Mouse (Mus musculus) layer of hippocampus, postnatal 14 days (tissue): ENCODE data around the gene Tprn. TPM values are rescaled to one million over a fixed set of nuclear protein-coding genes. Genes with fewer than 3 reads are reported as not detected.
A peak's percentile ranks its signal among the peaks of the same experiment; 100 is the strongest.

Experiments used
- DNase-seq, 2 experiments: peaks; one replicate each; pipeline ENCODE4 v3.0.0; 2021 to 2022; ENCODE audit warnings: low spot score in 2 of 2, mixed read lengths in 1 of 2
- long read RNA-seq, 2 experiments: library from polyadenylated mRNA; stranded (forward); transcript quantifications; one replicate each; pipeline ENCODE4 v2.0.0; 2021
- total RNA-seq, 2 experiments: library from RNA; stranded (reverse); gene quantifications; 2 replicates each; pipeline ENCODE4 v1.2.3; 2021

Tprn gene
- 10 to 100 TPM; 21.1 to 23.2 TPM for total RNA-seq
- long read RNA-seq, experiment 1, transcript Tprn-201 (4 exons, 2,787 nt) = major isoform, 15 of 17 reads
- long read RNA-seq, experiment 1, partial matches to known transcripts = 0 of 17 reads
- long read RNA-seq, experiment 1, other reads (novel, unspliced or antisense) = 2 of 17 reads
- long read RNA-seq, experiment 2, transcript Tprn-201 (4 exons, 2,787 nt) = major isoform, 16 of 17 reads
- long read RNA-seq, experiment 2, partial matches to known transcripts = 0 of 17 reads
- long read RNA-seq, experiment 2, other reads (novel, unspliced or antisense) = 1 of 17 reads

- DNase-seq = peak; percentile 86 to 97
Measured at GRCm38 (mm10) chr2:25262291-25262767, at the start of gene Tprn. Tprn (plus strand) TSS chr2:25262618.

GRCm38 (mm10) chr2:25213266-25213865, 49.1 kb upstream of the Tprn start:
- no peak for DNase-seq

- no peak for DNase-seq
Measured at GRCm38 (mm10) chr2:25214444-25214843, 48.0 kb upstream of the Tprn start, which contains the start of gene Stpg3. Stpg3 (minus strand) TSS chr2:25214637.

DNA sequence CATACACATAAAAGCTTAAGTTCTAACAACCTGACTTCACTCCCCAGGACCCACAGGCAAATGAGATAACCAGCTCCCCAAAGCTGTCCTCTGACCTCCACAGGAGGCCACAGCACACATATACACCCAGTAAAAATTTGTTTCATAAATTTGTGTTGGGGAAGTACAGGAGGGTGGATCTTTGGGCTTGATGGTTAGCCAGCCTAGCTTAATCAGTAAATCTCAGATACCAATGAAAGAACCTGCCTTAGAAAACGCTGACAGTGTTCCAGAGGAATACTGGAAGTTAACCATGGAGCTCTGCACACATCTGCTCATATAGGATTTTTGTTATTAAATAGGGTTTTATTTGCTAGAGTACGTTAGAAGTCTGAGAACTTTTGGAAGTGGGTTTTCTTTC, 44.8 kb upstream of the Tprn start:
- no peak for DNase-seq

DNA sequence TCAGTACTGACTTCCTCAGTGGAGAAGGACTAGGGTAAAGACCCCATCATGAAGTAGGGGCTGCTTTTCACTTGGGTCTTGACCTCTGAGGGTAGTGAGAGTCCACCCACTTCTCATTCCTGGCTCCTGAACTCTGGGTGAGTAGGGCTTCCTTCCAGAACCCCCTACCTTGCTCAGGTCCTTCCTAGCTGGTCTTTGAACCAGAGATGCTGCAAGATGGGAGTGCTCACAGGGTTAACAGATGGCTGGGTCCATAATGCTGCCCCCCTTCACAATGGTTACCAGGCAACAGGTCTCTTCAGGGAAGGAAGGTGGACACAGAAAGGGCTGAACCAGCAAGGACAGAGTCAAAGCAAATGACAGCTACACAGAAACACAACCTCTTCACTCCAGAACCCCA, 44.0 kb upstream of the Tprn start, which contains the start of gene Fam166a:
Gene Fam166a (plus strand): TSS at position 301 of the 400 bp plus-strand sequence.
- no peak for DNase-seq

GRCm38 (mm10) chr2:25221331-25221772, 41.1 kb upstream of the Tprn start:
- DNase-seq = no peak

DNA sequence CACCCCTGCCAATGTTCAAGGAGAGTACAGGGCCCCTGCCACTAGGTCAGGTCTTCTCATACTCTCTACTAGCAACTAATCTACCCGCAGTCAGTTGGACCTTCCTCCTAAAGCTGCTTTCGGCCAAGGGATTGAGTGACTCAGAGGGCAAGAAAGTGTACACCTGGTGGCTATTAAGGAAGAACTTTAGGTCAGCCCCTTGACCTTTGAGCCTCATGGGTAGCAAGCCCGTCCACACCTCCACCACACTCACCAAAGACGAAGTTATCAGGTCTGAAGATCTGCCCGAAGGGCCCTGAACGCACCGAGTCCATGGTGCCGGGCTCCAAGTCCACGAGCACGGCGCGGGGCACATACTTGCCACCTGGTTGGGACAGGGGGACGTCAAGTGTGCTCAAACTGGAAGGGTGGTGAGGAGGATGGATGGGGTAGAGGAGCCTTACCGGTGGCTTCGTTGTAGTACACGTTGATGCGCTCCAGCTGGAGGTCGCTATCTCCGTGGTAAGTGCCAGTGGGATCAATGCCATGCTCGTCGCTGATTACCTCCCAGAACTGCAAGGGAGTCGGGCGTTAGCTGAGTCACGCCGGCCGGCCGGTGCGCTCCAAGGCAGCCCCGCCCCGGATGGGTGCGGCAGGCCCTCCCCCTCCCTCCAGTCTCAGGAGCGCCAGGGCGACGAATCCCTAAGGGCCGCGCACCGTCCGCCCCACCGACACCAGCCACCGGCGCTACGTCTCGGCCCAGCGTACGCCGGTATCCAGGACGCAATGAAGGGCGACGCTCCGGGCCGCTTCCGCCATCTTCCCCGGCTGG, 38.5 kb upstream of the Tprn start:
- DNase-seq = no peak

DNA sequence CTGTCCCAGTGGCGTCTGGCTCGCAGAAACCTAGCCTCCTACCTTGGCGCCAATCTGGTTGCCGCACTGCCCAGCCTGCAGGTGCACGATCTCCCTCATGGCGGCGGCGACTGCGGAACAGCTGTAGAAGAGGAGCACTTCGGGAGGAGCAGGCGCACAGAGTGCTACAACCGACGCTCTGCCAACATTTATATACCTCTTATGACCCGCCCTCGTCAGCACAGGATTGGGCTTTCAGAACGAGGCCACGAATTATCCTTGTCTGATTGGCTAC, 38.0 kb upstream of the Tprn start, which contains the start of gene Tubb4b:
Gene Tubb4b (minus strand): TSS at position 211 of the 274 bp plus-strand sequence.
- no peak for DNase-seq

GRCm38 (mm10) chr2:25224766-25225752, 37.4 kb upstream of the Tprn start:
- DNase-seq = peak; percentile 98 to 100

DNA sequence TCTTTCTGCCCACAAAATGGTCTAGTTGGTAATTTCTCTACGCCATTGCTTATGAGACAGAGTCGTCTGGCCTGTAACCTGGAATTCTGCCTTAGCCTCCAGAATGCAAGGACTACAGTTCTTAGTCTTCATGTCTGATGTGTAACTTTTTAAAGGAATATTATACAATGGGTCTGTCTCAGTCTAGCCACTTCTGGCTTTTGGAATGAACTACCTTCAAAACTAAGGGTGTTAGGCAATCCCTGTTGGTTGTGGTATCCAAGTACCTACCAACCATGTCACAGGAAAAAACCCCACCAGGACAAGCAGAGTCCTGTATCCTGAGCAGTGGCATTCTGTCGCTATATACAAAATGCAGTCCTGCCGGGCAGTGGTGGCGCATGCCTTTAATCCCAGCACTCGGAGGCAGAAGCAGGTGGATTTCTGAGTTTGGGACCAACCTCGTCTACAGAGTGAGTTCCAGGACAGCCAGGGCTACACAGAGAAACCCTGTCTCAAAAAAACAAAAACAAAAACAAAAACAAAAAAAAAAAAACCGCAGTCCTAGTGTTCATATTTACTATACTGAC, 36.5 kb upstream of the Tprn start:
- no peak for DNase-seq

- peak; percentile 59 to 78 for DNase-seq
Measured at GRCm38 (mm10) chr2:25226864-25227263, 35.6 kb upstream of the Tprn start.

- no peak for DNase-seq
Measured at GRCm38 (mm10) chr2:25227406-25227805, 35.0 kb upstream of the Tprn start.

DNA sequence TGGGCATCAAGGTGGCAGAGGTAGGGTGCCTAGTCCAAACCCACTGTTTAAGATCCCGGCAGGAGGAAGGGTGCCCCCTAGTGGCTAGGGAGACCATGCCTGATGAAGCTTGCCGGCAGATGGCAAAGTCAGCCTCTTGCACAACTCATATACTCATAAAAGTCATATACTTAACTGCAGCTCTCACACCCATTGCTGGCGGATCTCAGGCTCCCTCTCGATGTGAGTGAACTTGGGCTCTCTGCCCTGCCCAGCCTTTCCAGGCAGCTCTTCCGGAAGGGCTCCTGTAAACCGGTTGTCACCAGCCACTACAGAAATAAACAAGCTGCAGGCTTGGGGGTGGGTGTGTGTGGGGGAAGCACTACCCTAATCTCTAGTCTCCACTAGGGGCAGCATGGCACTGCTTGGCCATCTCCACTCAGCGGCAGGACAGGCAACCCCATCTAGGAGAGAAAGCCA, 34.0 kb upstream of the Tprn start:
- DNase-seq = peak; percentile 86 to 90

GRCm38 (mm10) chr2:25228995-25229530, 33.4 kb upstream of the Tprn start:
- no peak for DNase-seq

- no peak for DNase-seq
Measured at GRCm38 (mm10) chr2:25229582-25229981, 32.8 kb upstream of the Tprn start.

DNA sequence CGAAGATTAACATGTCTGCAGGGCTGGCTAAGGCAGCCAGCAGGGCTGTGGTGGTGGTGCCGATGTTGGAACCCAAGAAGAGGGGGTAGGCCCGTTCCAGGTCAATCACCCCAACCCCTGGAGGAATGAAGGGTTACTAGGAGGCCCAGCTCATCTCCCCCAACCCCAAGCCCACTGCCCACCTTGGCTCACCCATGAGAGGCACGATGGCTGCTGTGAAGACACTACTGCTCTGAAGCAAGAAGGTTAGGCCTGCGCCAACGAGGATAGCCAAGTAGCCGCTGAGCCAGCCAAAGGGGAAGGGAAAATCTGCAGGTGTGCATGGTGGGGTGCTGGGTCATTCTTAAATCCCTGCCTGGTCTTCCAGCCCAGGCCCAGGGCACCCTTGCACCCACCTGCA, 31.8 kb upstream of the Tprn start:
- DNase-seq = no peak

- no peak for DNase-seq
Measured at GRCm38 (mm10) chr2:25231038-25231437, 31.4 kb upstream of the Tprn start.

- no peak for DNase-seq
Measured at GRCm38 (mm10) chr2:25233421-25233820, 29.0 kb upstream of the Tprn start.

GRCm38 (mm10) chr2:25234050-25234449, 28.4 kb upstream of the Tprn start, which contains the start of gene Slc34a3:
Slc34a3 (minus strand) TSS chr2:25234364.
- no peak for DNase-seq
